Mouse (Mus musculus): ENCODE measurements at regions not wholly inside any gene's neighbourhood (a gene's known extent, or its start where the extent isn't known, plus 50 kb on each side); places are given as distances from the start of the nearest gene placed in this dataset.
"Not testable (repeated sequence)": the region's sequence is repeated elsewhere in the genome, so short reads cannot be mapped to it uniquely, and the experiment has no call there.

DNA sequence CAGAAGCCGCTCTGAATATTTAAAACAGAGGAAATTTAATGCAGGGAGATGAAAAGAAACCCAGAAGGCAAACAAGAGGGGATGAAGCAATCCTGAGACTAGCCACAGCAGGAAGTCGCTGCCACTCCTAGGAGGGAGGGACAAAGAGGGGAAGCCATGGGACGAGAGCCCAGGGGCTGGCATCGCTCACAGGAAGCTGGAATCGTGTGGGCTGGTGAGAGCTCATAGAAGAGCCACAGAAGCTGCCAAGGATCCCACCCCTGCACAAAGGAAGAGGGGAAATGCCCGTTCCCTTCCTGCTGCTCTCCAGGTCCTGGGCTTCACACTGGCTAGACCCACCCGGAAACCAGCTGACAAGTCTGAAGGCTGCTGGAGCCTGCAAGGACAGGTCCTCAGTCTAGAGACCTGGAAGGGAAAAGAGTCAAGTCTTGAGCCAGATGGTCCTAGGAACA is 101.4 kb upstream of the Klf3 start:
- DNase-seq, result peak; percentile 62

GRCm38 (mm10) chr5:64702404-64702803 is 100.8 kb upstream of the Klf3 start:
- DNase-seq, result not testable (repeated sequence)

GRCm38 (mm10) chr5:64703091-64703872 is 99.9 kb upstream of the Klf3 start:
- peak; percentile 80 for DNase-seq

DNA sequence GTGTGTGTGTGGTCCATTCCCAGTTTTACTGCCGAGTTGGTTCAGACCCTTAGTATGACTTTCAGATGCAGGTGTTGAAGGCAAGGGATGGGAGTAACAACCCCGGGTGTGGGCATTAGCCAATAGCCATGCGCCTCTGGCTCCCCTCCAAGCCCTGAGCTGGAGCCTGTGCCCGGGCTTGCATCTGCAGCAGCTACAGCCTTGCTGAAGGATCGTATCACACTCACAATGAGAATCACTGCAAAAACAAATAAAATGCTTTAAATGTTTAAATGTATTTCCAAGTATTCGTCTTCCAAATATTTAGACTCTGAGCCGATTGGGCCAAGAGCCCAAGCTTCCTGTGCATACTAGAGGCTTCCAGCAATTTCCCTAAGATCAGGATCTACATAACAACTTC is 99.0 kb upstream of the Klf3 start:
- peak; percentile 46 for DNase-seq

- no peak for DNase-seq
Observed at GRCm38 (mm10) chr5:64706586-64706985, 96.6 kb upstream of the Klf3 start.

DNA sequence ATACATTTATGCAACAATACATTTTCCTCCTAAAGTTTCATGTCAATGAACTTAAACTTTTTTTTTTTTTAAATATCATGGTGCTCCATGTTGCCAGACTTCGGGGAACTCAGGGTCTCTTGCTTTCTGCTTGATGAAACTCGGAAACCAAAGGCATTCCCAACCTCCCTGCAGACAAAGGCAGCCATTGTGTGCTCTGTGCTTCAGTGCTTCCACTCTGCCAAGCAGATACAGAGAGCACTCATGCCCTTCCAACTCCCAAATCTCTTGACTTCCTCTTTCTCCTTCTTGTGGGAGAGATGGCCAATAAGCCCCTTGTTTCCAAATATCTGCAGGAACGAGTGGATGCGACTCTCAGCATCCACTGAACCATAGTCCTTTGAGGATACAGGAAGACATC is 94.0 kb upstream of the Klf3 start:
- DNase-seq, result no peak

- no peak for DNase-seq
Observed at GRCm38 (mm10) chr5:64710236-64710635, 93.0 kb upstream of the Klf3 start.

GRCm38 (mm10) chr5:64710968-64711367 is 92.2 kb upstream of the Klf3 start:
- DNase-seq, result no peak

GRCm38 (mm10) chr5:64714221-64714653 is 89.0 kb upstream of the Klf3 start:
- no peak for DNase-seq

GRCm38 (mm10) chr5:64714710-64715109 is 88.5 kb upstream of the Klf3 start:
- DNase-seq, result no peak

DNA sequence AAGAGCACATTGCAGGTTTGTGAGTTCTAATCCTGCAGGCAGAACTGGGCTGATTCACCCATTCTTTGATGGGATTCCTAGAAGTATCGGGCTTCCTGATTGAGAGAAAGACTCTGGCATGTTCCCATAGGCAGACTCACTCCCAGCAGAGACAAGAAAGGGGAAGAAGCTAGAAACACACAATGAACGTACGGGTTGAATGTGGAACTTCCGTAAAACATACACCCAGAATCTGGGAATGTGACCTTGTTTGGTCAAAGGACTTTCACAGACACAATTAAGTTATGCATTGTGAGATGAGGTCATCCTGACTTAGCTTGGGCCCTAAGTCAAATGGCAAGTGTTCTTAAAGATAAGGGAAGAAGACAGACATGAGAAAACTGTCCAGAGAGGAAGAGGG is 86.6 kb upstream of the Klf3 start:
- no peak for DNase-seq

- DNase-seq, result no peak
Observed at GRCm38 (mm10) chr5:64722211-64722610, 81.0 kb upstream of the Klf3 start.

- DNase-seq, result no peak
Observed at GRCm38 (mm10) chr5:64727847-64728246, 75.3 kb upstream of the Klf3 start.

DNA sequence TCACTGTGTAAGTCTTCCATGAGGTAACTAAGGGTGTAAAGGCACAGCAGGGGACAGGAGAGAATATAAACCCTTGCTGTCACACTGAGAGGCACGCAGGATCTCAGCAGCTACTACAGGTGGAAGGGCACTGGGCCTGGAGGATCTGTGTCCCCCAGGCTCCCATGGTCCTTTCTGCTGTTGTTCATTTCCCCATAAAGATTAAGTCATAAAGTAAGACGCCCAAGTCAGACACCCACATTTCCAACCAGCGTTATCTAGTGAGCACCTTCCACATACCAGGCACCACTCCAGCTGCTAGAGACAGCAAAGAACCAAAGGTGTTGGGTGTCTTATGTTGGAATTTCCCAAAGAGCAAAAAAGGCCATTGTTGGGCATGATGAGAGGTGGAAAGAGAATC is 70.8 kb upstream of the Klf3 start:
- no peak for DNase-seq

- no peak for DNase-seq
Observed at GRCm38 (mm10) chr5:64736985-64737384, 66.2 kb upstream of the Klf3 start.

DNA sequence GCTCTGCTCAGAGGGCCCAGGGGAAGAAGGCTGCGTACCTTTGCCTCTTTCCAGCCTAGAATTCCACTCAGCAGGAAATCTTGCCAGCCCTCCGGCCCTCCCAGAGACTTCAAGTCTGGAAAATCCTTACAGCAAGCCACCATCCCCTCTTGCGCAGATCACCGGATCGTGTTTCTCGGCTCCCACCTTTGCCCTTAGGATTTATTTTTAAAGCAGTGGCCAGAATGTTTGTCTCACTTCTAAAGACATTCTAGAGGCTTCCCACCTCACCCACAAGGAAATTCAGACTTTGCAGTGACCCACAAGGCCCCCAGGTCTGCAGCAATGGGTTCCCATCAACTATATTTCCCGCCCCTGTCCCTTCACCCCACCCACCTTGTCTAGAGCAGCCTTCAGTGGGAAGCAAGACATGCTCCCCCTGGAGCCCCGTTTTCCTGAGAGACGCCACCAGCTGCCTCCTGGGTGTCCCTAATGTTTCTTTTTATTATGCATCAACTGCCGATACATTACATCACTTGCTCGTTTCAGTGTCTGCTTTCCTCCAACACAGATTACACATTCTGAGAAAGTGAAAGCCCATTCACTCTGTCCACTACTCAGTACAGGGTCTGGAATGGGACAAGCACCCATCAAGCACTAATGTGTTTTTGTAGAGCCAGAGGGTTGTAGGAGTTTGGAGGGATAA is 65.0 kb upstream of the Klf3 start:
- DNase-seq, result no peak

DNA sequence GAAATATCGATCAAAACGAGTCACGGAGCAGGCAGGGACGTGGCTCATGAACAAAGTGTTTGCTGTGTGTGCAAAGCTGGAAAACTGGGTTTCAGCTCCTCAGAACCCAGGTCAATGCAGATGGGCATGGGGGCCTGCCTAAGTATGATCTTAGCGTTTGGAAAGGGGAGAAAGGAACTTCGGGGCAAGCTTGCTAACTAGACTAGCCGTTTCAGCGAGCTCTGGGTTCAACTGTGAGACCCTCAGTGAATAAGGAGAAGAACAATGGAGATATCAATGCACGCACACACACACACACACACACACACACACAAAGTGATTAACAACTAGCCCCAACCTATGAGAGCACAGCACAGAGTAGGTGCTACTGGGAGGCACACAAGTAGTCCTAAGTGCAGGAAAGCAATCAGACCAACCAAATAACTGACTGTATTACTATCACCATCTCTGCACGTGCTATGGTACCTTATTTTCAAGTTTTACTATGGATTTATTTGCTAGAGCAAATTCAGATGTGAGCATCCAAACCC is 64.3 kb upstream of the Klf3 start:
- DNase-seq, result no peak

GRCm38 (mm10) chr5:64739311-64740261 is 63.6 kb upstream of the Klf3 start:
- no peak for DNase-seq

DNA sequence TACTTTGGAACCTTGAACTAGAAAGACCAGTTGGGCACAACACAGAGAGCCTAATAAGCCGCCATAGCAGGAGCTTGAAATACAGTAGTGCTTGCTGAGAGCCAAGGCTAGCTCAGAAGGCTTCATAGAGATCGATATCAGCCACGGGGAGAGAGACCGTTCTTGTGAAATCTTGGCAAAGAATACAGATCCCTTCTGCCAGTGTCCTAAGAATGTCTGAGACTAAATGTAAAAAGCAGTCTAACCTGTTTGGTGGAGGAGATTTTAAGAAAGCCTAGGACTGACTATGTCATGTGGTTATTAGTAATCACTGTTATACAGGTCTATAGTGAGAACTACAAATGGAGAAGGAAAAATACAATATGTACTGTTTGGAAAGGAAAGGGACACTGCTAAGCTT is 59.1 kb upstream of the Klf3 start:
- no peak for DNase-seq

GRCm38 (mm10) chr5:64744455-64744854 is 58.7 kb upstream of the Klf3 start:
- DNase-seq, result no peak

DNA sequence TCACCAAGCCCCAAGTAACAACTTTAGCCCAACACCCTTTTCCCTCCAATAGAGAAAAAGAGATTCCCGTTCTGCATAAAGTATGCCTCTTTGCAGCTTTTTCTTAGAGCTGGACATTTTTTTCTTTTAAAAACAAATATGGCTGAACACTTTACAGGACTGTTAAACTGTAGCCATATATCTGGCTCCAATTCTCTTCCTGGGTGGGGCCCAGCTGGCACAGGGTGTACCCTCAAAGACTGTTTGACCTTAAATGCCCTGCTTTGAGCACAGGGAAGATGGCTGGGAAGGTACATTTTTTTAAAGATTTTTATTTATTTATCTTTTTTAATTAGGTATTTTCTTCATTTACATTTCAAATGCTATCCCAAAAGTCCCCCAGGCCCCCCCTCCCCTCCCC is 55.7 kb upstream of the Klf3 start:
- DNase-seq, result no peak

GRCm38 (mm10) chr5:64749415-64750166 is 53.6 kb upstream of the Klf3 start:
- DNase-seq, result no peak
